Comparison of ENCODE assay signal across 16 mouse cellular contexts in the genomic region with DNA sequence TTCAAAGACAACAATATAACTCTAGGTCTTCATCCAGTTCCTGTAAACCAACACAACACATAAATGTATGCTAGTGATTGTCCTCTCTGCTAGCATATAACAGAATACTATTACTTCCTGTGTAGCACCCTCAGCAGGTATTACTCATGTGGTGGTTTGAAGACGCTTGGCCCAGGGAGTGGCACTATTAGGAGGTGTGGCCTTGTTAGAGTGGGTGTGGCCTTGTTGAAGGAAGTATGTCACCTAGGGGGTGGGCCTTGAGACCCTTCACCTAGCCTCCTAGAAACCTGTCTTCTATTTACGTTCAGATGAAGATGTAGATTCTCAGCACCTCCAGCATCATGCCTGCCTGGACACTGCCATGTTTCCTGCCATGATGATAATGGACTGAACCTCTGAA.
"Had no signal": no experiment of that assay in that cellular context is flagged by ENCODE, and none has a peak within 500 bp of the region (broad histone marks: within the 10 kb centered on the region; RNA-seq: fewer than 3 reads in every experiment).

No protein-coding gene starts in this region.

- H3K4me3 ChIP-seq: megakaryocyte, embryonic 14.5 days; midbrain, embryonic 13.5 days; midbrain, embryonic 15.5 days; neural tube, embryonic 12.5 days; stomach, embryonic 15.5 days had no signal

- ATAC-seq: midbrain, embryonic 13.5 days; midbrain, embryonic 15.5 days had no signal

- H3K27ac ChIP-seq: macrophage; midbrain, embryonic 13.5 days; midbrain, embryonic 15.5 days; neural tube, embryonic 12.5 days; stomach, embryonic 15.5 days; stomach, postnatal 0 days had no signal

- H3K36me3 ChIP-seq: midbrain, embryonic 13.5 days; midbrain, embryonic 15.5 days; neural tube, embryonic 12.5 days; stomach, embryonic 15.5 days had no signal

- H3K9me3 ChIP-seq: midbrain, embryonic 13.5 days; midbrain, embryonic 15.5 days; neural tube, embryonic 12.5 days; stomach, embryonic 15.5 days had no signal

- H3K4me2 ChIP-seq: lung, embryonic 14.5 days; midbrain, embryonic 11.5 days; midbrain, embryonic 13.5 days; midbrain, embryonic 15.5 days; neural tube, embryonic 12.5 days; stomach, embryonic 15.5 days had no signal

- H3K27me3 ChIP-seq: megakaryocyte, embryonic 14.5 days; midbrain, embryonic 13.5 days; midbrain, embryonic 15.5 days; neural tube, embryonic 12.5 days; stomach, embryonic 15.5 days had no signal

- DNase-seq: lung, adult 18-20 months; lung, embryonic 14.5 days; lung, postnatal 14 days; lung, postnatal 36 days; right cerebral cortex, postnatal 14 days; thymus, adult 2 months; thymus, postnatal 14 days; thymus, postnatal 36 days had no signal

- H3K9ac ChIP-seq: lung, embryonic 14.5 days; midbrain, embryonic 13.5 days; midbrain, embryonic 15.5 days; neural tube, embryonic 12.5 days; stomach, embryonic 15.5 days had no signal
